Mouse (Mus musculus) ES-Bruce4 (cell line): Measurements from ENCODE around the gene Slc26a8. TPM values are rescaled to one million over a fixed set of nuclear protein-coding genes. Genes with fewer than 3 reads are reported as not detected.
A peak's percentile ranks its signal among the peaks of the same experiment; 100 is the strongest.

Experiments used
- H3K27ac ChIP-seq: 2 replicates; pipeline ENCODE4 v1.5.1; 2012; ENCODE audit warnings: low read length, inconsistent platforms; ENCODE audit not compliant: insufficient read depth
- H3K27me3 ChIP-seq: 2 replicates; pipeline ENCODE4 v1.6.1; 2012; ENCODE audit warnings: mild to moderate bottlenecking, low read length, inconsistent platforms; ENCODE audit not compliant: control insufficient read depth, poor library complexity, insufficient read depth, severe bottlenecking
- H3K36me3 ChIP-seq: 2 replicates; pipeline ENCODE4 v1.6.1; 2012; ENCODE audit warnings: inconsistent platforms, mild to moderate bottlenecking, low read length, moderate library complexity; ENCODE audit not compliant: control insufficient read depth, poor library complexity, insufficient read depth, severe bottlenecking
- H3K4me1 ChIP-seq: one replicate; pipeline ENCODE4 v1.8.1; 2011; ENCODE audit warnings: low read length; ENCODE audit not compliant: control insufficient read depth, insufficient read depth
- H3K4me3 ChIP-seq: 2 replicates; pipeline ENCODE4 v1.5.1; 2011; ENCODE audit warnings: low read depth, mild to moderate bottlenecking, low read length
- H3K9ac ChIP-seq: 2 replicates; pipeline ENCODE4 v1.6.1; 2012; ENCODE audit warnings: low read depth, mild to moderate bottlenecking, inconsistent platforms; ENCODE audit not compliant: poor library complexity, severe bottlenecking
- H3K9me3 ChIP-seq: replicated peaks from 2 replicates; pipeline ENCODE4 v1.6.1; 2012; ENCODE audit warnings: mild to moderate bottlenecking, low read length, inconsistent platforms; ENCODE audit not compliant: control insufficient read depth, poor library complexity, insufficient read depth, severe bottlenecking
- CTCF ChIP-seq: IDR thresholded peaks from one replicate; pipeline ENCODE4 v1.8.1; 2011; ENCODE audit warnings: low read depth, low read length
- EP300 ChIP-seq: IDR thresholded peaks from 2 replicates; pipeline ENCODE4 v1.6.1; 2011; ENCODE audit warnings: low read depth, low read length; ENCODE audit not compliant: insufficient read depth
- POLR2A ChIP-seq: IDR thresholded peaks from one replicate; pipeline ENCODE4 v1.8.1; 2011; ENCODE audit warnings: low read length; ENCODE audit not compliant: insufficient read depth
- polyA plus RNA-seq: library from polyadenylated mRNA; stranded (reverse); fragments of >200 nt; gene quantifications from 2 replicates; pipeline ENCODE4 v1.2.4, GENCODE M21; 2011; ENCODE audit warnings: low read depth; ENCODE audit not compliant: missing spikeins, insufficient read depth, insufficient read length

Gene Slc26a8
- polyA plus RNA-seq, 1 experiment: 2.3 TPM

- peaks cover 4% of the 10 kb centered on the region for H3K4me1 ChIP-seq
- H3K27me3 ChIP-seq: no peaks in the 10 kb centered on the region
- peak overlapping the region; percentile 91 for H3K9ac ChIP-seq
- H3K27ac ChIP-seq: no peak overlapping the region
- TF ChIP-seq CTCF (no peak), POLR2A (no peak), EP300 (no peak)
- H3K4me3 ChIP-seq: peak overlapping the region; percentile 88
- H3K36me3 ChIP-seq: peaks cover 3% of the 10 kb centered on the region; the same call in 1 of the 2 replicates
- no peaks in the 10 kb centered on the region for H3K9me3 ChIP-seq
Measured at GRCm38 (mm10) chr17:28691687-28692340, 1.8 kb upstream of the Slc26a8 start.

- H3K36me3 ChIP-seq: peaks cover 3% of the 10 kb centered on the region; the same call in 1 of the 2 replicates
- TF ChIP-seq POLR2A (peak; percentile 85), EP300 (no peak), CTCF (peak; percentile 47)
- H3K4me1 ChIP-seq: peaks cover 4% of the 10 kb centered on the region
- H3K9ac ChIP-seq: peak within 1 kb of the TSS; percentile 91
- H3K9me3 ChIP-seq: no peaks in the 10 kb centered on the region
- peak within 1 kb of the TSS; percentile 34; the same call in 1 of the 2 replicates for H3K27ac ChIP-seq
- H3K27me3 ChIP-seq: no peaks in the 10 kb centered on the region
- H3K4me3 ChIP-seq: peak within 1 kb of the TSS; percentile 88
Measured at GRCm38 (mm10) chr17:28690776-28691686, 998 bp upstream of the Slc26a8 start, which contains the start of gene Mapk14. TSS of gene Mapk14 (plus strand) at chr17:28691329.

- H3K4me1 ChIP-seq: no peaks in the 10 kb centered on the region
- H3K36me3 ChIP-seq: no peaks in the 10 kb centered on the region
- no peak overlapping the region for H3K27ac ChIP-seq
- H3K9ac ChIP-seq: no peak overlapping the region
- no peaks in the 10 kb centered on the region for H3K27me3 ChIP-seq
- H3K4me3 ChIP-seq: no peak overlapping the region
- TF ChIP-seq POLR2A (no peak), EP300 (no peak), CTCF (no peak)
- H3K9me3 ChIP-seq: no peaks in the 10 kb centered on the region
Measured at GRCm38 (mm10) chr17:28687354-28687753, 2.7 kb downstream of the Slc26a8 start.

- Histone ChIP-seq H3K4me1 (no peaks in the 10 kb centered on the region), H3K27ac (no peak overlapping the region), H3K27me3 (no peaks in the 10 kb centered on the region), H3K9me3 (no peaks in the 10 kb centered on the region), H3K36me3 (no peaks in the 10 kb centered on the region), H3K9ac (peak overlapping the region; percentile 47; the same call in 1 of the 2 replicates), H3K4me3 (peak overlapping the region; percentile 46; the same call in 1 of the 2 replicates)
- no peak for TF ChIP-seq EP300
- TF ChIP-seq CTCF: no peak
- no peak for TF ChIP-seq POLR2A
Measured at GRCm38 (mm10) chr17:28684631-28685030, 5.4 kb downstream of the Slc26a8 start.

GRCm38 (mm10) chr17:28683601-28684000 lies 6.4 kb downstream of the Slc26a8 start:
- H3K4me3 ChIP-seq: no peak overlapping the region
- no peak overlapping the region for H3K9ac ChIP-seq
- H3K4me1 ChIP-seq: no peaks in the 10 kb centered on the region
- H3K36me3 ChIP-seq: no peaks in the 10 kb centered on the region
- no peak for TF ChIP-seq CTCF
- TF ChIP-seq EP300: no peak
- TF ChIP-seq POLR2A: no peak
- H3K27ac ChIP-seq: no peak overlapping the region
- no peaks in the 10 kb centered on the region for H3K27me3 ChIP-seq
- no peaks in the 10 kb centered on the region for H3K9me3 ChIP-seq
